Mouse (Mus musculus): ENCODE data around the gene Syngr1.

The Syngr1 gene

DNA sequence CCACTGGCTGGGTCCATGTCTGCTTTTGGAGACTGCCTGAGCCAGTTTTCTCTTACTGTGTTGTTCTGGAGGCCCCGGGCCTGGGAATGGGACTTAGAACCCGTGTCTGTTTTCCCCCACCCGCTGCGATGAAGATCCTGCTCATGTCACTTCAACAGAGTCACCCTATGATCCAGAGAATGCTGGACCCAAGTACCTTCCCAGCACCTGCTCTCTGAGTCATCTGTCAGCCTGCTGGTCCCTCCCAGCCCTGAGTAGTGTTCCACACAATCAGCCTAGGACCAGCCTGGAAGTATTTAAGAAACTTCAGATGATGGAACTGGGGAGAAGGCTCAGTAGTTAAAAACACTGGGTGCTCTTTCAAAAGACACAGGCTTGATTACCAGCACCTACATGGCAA lies 72.6 kb downstream of the Syngr1 start:
- in situ Hi-C loops (cut with MboI, MseI) = no loop called here

- in situ Hi-C loops (cut with MboI, MseI) = no loop called here
These were observed 74.3 kb downstream of the Syngr1 start for GRCm38 (mm10) chr15:80165396-80165795.
